1 mouse cellular context compared by ENCODE assay signal in genomic region chr4:62485450-62486161, GRCm38 (mm10).
TF ChIP-seq lines count a peak whose summit lies in the region.

No protein-coding gene starts in this region.

TF ChIP-seq in MEL, 35 proteins besides CTCF, POLR2A, EP300 and RAD21 (continued from another document):
- TF ChIP-seq NELFE (IDR thresholded peaks at IDR 0.05; ENCODE audit: low read depth, low read length), result no peak
- no peak for TF ChIP-seq JUND (IDR thresholded peaks at IDR 0.05; ENCODE audit: low read depth, low read length)
- no peak for TF ChIP-seq MAFK (IDR thresholded peaks at IDR 0.05; ENCODE audit: borderline replicate concordance, low read depth, low read length)
- TF ChIP-seq GABPA (IDR thresholded peaks at IDR 0.05; ENCODE audit: low read depth, low read length), result no peak
- TF ChIP-seq RCOR1 (IDR thresholded peaks at IDR 0.05; ENCODE audit: low read depth, low read length), result no peak
- no peak for TF ChIP-seq MAZ (IDR thresholded peaks at IDR 0.05; ENCODE audit: low read depth, low read length)
- TF ChIP-seq ZMIZ1 (IDR thresholded peaks at IDR 0.05; ENCODE audit: low read depth, low read length), result no peak
- TF ChIP-seq ZC3H11A (IDR thresholded peaks at IDR 0.05; ENCODE audit: low read depth, low read length), result no peak
